Comparison of ENCODE assay signal across 21 mouse cellular contexts in genomic region chr14:93349166-93349565, GRCm38 (mm10).
DNase-seq lines count a peak whose midpoint lies in the region; ATAC-seq and TF ChIP-seq lines count a peak whose summit lies in the region.
"Had no signal": no experiment of that assay in that cellular context is flagged by ENCODE, and none has a peak within 500 bp of the region (broad histone marks: within the 10 kb centered on the region; RNA-seq: fewer than 3 reads in every experiment).

No protein-coding gene starts in this region.

- peak; percentile 44 for DNase-seq in heart, adult 11 months
- no peak for DNase-seq in heart, adult 8-10 months (ENCODE audit: low spot score)
- DNase-seq in midbrain, postnatal 0 days (ENCODE audit: low spot score), result peak; percentile 58
- DNase-seq in cerebellum, adult 9-11 months, result peak; percentile 66
- peak; percentile 13 for DNase-seq in retina, postnatal 1 day
- DNase-seq in gastrocnemius, postnatal 10 days, result no peak
- DNase-seq in spleen, postnatal 14 days (ENCODE audit: low spot score in 2 of 2), result no peak
- DNase-seq: embryo, embryonic 11 days; gastrocnemius, postnatal 36 days; heart, postnatal 4 days; kidney, postnatal 36 days; lung, embryonic 14.5 days; right cerebral cortex, postnatal 14 days had no signal

- ATAC-seq in midbrain, postnatal 0 days (ENCODE audit: low FRiP score), result no peak
- ATAC-seq in midbrain, embryonic 16.5 days, result no peak
- ATAC-seq: forebrain, embryonic 16.5 days; intestine, postnatal 0 days had no signal

- no peaks in the 10 kb centered on the region for H3K27me3 ChIP-seq in midbrain, postnatal 0 days (ENCODE audit: insufficient read depth, low read length)
- H3K27me3 ChIP-seq in midbrain, embryonic 16.5 days (ENCODE audit: control insufficient read depth, insufficient read depth, low read depth, low read length), result no peaks in the 10 kb centered on the region
- H3K27me3 ChIP-seq: embryonic facial prominence, embryonic 15.5 days; kidney, embryonic 15.5 days; limb, embryonic 15.5 days had no signal

- no peak for TF ChIP-seq CTCF in midbrain, postnatal 0 days (IDR thresholded peaks at IDR 0.05)

- 21% methylated on average over 7 of the region's 7 CpGs for WGBS in midbrain, postnatal 0 days
- 21% methylated on average over 7 of the region's 7 CpGs for WGBS in midbrain, embryonic 16.5 days

- H3K27ac ChIP-seq in midbrain, postnatal 0 days (ENCODE audit: low read depth, low read length), result no peak overlapping the region
- no peak overlapping the region for H3K27ac ChIP-seq in midbrain, embryonic 16.5 days (ENCODE audit: low read length)
- H3K27ac ChIP-seq: embryonic facial prominence, embryonic 15.5 days; heart, embryonic 10.5 days; kidney, embryonic 15.5 days; limb, embryonic 15.5 days; liver, embryonic 14.5 days had no signal

- no peak overlapping the region for H3K4me2 ChIP-seq in midbrain, postnatal 0 days (ENCODE audit: low read depth, low read length, poor library complexity, severe bottlenecking)
- H3K4me2 ChIP-seq in midbrain, embryonic 16.5 days (ENCODE audit: low read length), result no peak overlapping the region
- H3K4me2 ChIP-seq: embryonic facial prominence, embryonic 15.5 days; kidney, embryonic 15.5 days; limb, embryonic 15.5 days; lung, embryonic 14.5 days had no signal

- H3K4me1 ChIP-seq in midbrain, postnatal 0 days (ENCODE audit: insufficient read depth, low read length), result no peaks in the 10 kb centered on the region
- H3K4me1 ChIP-seq in midbrain, embryonic 16.5 days (ENCODE audit: control insufficient read depth, insufficient read depth, low read length), result no peaks in the 10 kb centered on the region
- H3K4me1 ChIP-seq: embryonic facial prominence, embryonic 15.5 days; heart, embryonic 10.5 days; kidney, embryonic 15.5 days; limb, embryonic 15.5 days had no signal

- no peak overlapping the region for H3K9ac ChIP-seq in midbrain, postnatal 0 days (replicated peaks; ENCODE audit: low read length, poor library complexity, severe bottlenecking)
- no peak overlapping the region for H3K9ac ChIP-seq in midbrain, embryonic 16.5 days (ENCODE audit: low read depth, low read length)
- H3K9ac ChIP-seq: embryonic facial prominence, embryonic 15.5 days; kidney, embryonic 15.5 days; limb, embryonic 15.5 days; liver, embryonic 14.5 days; lung, embryonic 14.5 days had no signal

- no peaks in the 10 kb centered on the region for H3K36me3 ChIP-seq in midbrain, postnatal 0 days (ENCODE audit: insufficient read depth, low read length)
- H3K36me3 ChIP-seq in midbrain, embryonic 16.5 days (ENCODE audit: control insufficient read depth, insufficient read depth, low read length), result no peaks in the 10 kb centered on the region
- H3K36me3 ChIP-seq: embryonic facial prominence, embryonic 15.5 days; heart, embryonic 10.5 days; kidney, embryonic 15.5 days; limb, embryonic 15.5 days had no signal

- H3K4me3 ChIP-seq in midbrain, postnatal 0 days (ENCODE audit: low read depth, low read length), result no peak overlapping the region
- H3K4me3 ChIP-seq in midbrain, embryonic 16.5 days (ENCODE audit: low read depth, low read length), result no peak overlapping the region
- H3K4me3 ChIP-seq: embryonic facial prominence, embryonic 15.5 days; heart, embryonic 10.5 days; kidney, embryonic 15.5 days; limb, embryonic 15.5 days had no signal

- no peaks in the 10 kb centered on the region for H3K9me3 ChIP-seq in midbrain, postnatal 0 days (ENCODE audit: low read length)
- no peaks in the 10 kb centered on the region for H3K9me3 ChIP-seq in midbrain, embryonic 16.5 days (replicated peaks; ENCODE audit: control insufficient read depth, low read length, poor library complexity, severe bottlenecking)
- H3K9me3 ChIP-seq: embryonic facial prominence, embryonic 15.5 days; heart, embryonic 10.5 days; kidney, embryonic 15.5 days; limb, embryonic 15.5 days had no signal

Comparison
In these comparisons a context has a peak if more than half of its experiments do, and no peak if none do; other contexts are left out.
1. DNase-seq: peak in heart, adult 11 months (single experiment), midbrain, postnatal 0 days (single experiment), cerebellum, adult 9-11 months (single experiment) and retina, postnatal 1 day (single experiment); none in heart, adult 8-10 months (single experiment), gastrocnemius, postnatal 10 days (single experiment) and spleen, postnatal 14 days (0 of 2).